Mouse (Mus musculus) small intestine, adult 2 months (tissue): ENCODE measurements around the gene Tomm6. TPM values are rescaled to one million over a fixed set of nuclear protein-coding genes. Genes with fewer than 3 reads are reported as not detected.
"Not testable (repeated sequence)": the region's sequence is repeated elsewhere in the genome, so short reads cannot be mapped to it uniquely, and the experiment has no call there.

Experiments used
- H3K27ac ChIP-seq: fragments of 200-500 bp; 2 replicates; pipeline ENCODE4 v1.5.1; 2012; ENCODE audit warnings: low read depth, low read length, control low read depth, inconsistent platforms; ENCODE audit not compliant: insufficient read depth
- H3K27me3 ChIP-seq: fragments of 200-500 bp; 2 replicates; pipeline ENCODE4 v1.6.1; 2012; ENCODE audit warnings: mild to moderate bottlenecking, moderate library complexity, low read length, inconsistent platforms; ENCODE audit not compliant: control insufficient read depth, insufficient read depth
- H3K36me3 ChIP-seq: fragments of 200-500 bp; 2 replicates; pipeline ENCODE4 v1.6.1; 2012; ENCODE audit warnings: mild to moderate bottlenecking, low read length, control low read depth, inconsistent platforms; ENCODE audit not compliant: control insufficient read depth, insufficient read depth
- H3K4me1 ChIP-seq: fragments of 200-500 bp; 2 replicates; pipeline ENCODE4 v1.6.1; 2012; ENCODE audit warnings: low read length, inconsistent platforms, mixed read lengths; ENCODE audit not compliant: control insufficient read depth, insufficient read depth, insufficient read length
- H3K4me3 ChIP-seq: fragments of 200-500 bp; 2 replicates; pipeline ENCODE4 v1.5.1; 2012; ENCODE audit warnings: low read depth, mild to moderate bottlenecking, control low read depth, inconsistent platforms, low read length, moderate library complexity
- CTCF ChIP-seq: fragments of 200-500 bp; IDR thresholded peaks from 2 replicates; pipeline ENCODE4 v1.5.1; 2012; ENCODE audit warnings: low read depth, mild to moderate bottlenecking, control low read depth, inconsistent platforms, low read length, moderate library complexity, mixed read lengths; ENCODE audit not compliant: insufficient replicate concordance, insufficient read length; ENCODE audit errors: extremely low read depth
- POLR2A ChIP-seq: fragments of 200-500 bp; IDR thresholded peaks from 2 replicates; pipeline ENCODE4 v1.6.1; 2012; ENCODE audit warnings: low read depth, mild to moderate bottlenecking, control low read depth, inconsistent platforms, low read length, moderate library complexity
- WGBS: fragments of 180-500 bp; shearing (Covaris S2); methylation state at CpG from one replicate; pipeline ENCODE4 v1.1.7; 2018; 5-methylcytosine and 5-hydroxymethylcytosine counted together
- polyA plus RNA-seq: library from polyadenylated mRNA; depleted of rRNA; stranded (reverse); fragments of >200 nt; gene quantifications from 2 replicates; pipeline ENCODE4 v1.2.3, GENCODE M21; 2012

Gene Tomm6
- polyA plus RNA-seq, 1 experiment: 59.0 TPM

DNA sequence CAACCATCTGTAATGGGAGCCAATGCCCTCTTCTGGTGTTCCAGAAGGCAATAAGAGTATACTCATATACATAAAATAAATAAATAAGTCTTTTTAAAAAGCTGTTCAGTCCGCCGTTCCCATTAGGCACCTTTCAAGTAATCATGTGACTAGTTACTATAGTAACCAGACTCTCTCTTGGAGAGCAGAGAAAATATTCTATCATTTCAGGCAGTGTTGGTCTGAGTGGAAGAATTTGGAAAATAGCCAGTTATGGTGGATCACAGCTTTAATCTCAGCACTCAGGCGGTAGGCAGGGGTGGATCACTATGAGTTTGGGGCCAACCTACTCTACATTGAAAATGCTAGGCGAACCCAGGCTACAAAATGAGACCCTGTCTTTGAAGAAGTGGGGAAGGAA is 19.0 kb downstream of the Tomm6 start:
- H3K27ac ChIP-seq: no peak overlapping the region
- H3K4me1 ChIP-seq: no peaks in the 10 kb centered on the region
- H3K27me3 ChIP-seq: no peaks in the 10 kb centered on the region
- no peaks in the 10 kb centered on the region for H3K36me3 ChIP-seq
- no peak overlapping the region for H3K4me3 ChIP-seq
- TF ChIP-seq POLR2A (no peak), CTCF (no peak)
- 73% methylated on average over 4 of the region's 4 CpGs for WGBS

DNA sequence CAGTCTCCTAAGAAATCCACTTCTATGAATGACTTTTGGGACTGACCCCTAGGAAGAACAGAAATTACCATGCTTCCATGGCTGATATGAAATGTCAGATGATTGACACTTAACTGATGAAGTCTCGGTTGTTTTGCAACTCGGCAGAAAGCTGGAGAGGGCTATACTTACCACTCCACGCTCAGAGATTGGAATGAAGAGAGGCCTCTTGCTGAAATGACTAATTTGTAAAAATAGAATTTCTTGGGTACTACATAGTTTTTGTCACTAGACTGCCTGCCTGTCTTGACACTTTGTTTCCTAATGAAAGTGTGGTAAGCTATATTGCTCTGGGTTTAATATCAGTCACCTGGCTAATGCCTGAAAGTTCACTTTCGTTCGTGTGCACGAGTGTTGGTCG is 23.7 kb downstream of the Tomm6 start:
- Histone ChIP-seq H3K4me3 (no peak overlapping the region), H3K4me1 (no peaks in the 10 kb centered on the region), H3K27me3 (no peaks in the 10 kb centered on the region), H3K27ac (no peak overlapping the region), H3K36me3 (0 out of 2 replicates have a peak, but pooled peaks cover 1% of the 10 kb centered on the region)
- no peak for TF ChIP-seq CTCF
- TF ChIP-seq POLR2A: no peak
- 60% methylated on average over 7 of the region's 7 CpGs for WGBS

DNA sequence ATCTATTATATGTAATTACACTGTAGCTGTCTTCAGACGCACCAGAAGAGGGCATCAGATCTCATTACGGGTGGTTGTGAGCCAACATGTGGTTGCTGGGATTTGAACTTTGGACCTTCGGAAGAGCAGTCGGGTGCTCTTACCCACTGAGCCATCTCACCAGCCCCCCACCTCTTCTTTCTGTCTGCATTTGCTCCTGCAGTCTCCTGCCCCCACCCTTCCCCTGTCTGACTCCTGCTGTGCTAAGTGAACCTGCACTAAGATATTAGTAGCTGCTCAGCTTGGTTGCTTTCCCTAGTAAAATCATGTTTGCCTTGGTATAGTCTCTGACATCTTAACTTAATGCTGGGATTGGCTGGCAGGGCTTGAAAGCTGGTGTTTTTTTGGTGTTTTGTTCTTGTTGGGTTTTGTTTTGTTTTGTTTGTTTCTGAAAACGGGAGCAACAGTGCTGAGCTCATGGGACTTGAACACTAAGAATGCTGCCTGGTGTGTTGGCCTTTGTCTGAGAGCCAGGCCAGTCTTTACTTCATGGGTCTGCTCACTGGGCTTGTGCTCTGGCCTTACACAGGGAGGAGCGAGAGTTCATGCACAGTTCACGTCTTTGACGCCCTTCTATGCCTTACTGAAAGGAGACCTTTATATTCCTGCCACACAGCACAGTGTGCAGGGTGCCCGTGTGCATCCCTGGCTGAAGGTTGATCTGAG is 25.0 kb downstream of the Tomm6 start:
- Histone ChIP-seq H3K4me1 (no peaks in the 10 kb centered on the region), H3K27me3 (no peaks in the 10 kb centered on the region), H3K4me3 (no peak overlapping the region), H3K27ac (no peak overlapping the region), H3K36me3 (0 out of 2 replicates have a peak, but pooled peaks cover 1% of the 10 kb centered on the region)
- WGBS: 79% methylated on average over 9 of the region's 9 CpGs
- no peak for TF ChIP-seq CTCF
- no peak for TF ChIP-seq POLR2A

DNA sequence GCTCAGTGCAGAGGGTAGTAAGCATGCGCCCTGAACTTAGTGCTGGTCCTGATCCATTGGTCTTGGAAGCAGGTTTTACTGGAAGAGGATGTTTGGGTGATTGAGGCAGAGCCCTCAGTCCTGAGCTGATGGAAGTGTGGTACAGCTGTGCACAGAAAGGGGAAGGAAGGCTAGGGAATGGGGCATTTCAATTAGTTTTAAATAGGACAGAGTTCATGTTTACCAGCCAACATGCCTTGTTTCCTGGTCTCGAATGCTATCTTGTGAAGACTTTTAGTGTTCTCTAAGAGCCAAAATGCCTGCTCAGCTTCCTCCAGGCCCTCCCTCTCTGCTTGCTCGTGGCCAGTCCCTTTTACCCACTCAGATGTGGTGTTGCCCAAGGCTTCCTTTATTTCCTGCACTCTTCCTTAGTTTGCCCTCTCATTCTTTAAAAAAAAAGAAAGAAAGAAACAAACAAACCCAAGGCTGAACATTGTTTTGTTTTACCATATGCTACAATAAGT is 29.4 kb downstream of the Tomm6 start:
- Histone ChIP-seq H3K4me3 (no peak overlapping the region), H3K4me1 (no peaks in the 10 kb centered on the region), H3K27me3 (no peaks in the 10 kb centered on the region), H3K36me3 (0 out of 2 replicates have a peak, but pooled peaks cover 1% of the 10 kb centered on the region), H3K27ac (no peak overlapping the region)
- no peak for TF ChIP-seq CTCF
- WGBS: 39% methylated on average over 3 of the region's 3 CpGs

DNA sequence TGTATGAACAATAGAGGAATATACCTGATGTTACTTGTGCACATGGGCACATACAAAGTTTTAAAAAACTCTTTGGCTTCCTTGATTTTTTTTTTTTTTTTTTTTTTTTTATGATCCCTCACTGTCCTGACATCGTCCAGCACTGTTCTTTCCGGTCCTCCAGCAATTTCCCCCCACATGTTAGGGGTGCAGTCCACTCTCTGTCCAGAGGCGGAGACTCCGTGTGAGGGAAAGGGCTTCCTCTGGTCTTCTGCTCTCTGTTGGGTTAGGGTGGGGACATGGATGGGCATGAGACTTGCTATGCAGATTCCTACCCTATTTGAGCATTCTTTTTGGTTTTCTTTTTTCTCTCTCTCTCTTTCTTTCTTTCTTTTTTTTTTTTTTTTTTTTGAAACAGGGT is 30.3 kb downstream of the Tomm6 start:
- TF ChIP-seq POLR2A (no peak), CTCF (no peak)

DNA sequence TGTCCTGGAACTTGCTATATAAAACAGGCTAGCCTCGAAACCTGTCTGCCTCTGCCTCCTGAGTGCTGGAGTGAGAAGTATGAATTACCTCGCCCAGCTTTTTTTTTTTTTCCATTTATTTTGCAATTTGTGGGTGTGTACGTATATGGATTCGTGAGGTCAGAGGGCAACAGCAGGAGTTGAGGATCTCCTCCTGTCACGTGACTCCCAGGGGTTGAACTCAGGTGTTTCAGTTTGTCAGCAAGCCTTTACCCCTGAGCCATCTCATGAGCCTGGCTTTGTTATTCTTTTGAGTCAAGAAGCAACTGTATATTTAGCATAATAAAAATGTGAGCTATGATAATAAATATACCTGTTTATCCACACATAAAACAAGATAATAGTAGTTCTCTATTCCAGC is 32.5 kb downstream of the Tomm6 start:
- WGBS: 47% methylated on average over 5 of the region's 5 CpGs
- Histone ChIP-seq H3K27me3 (no peaks in the 10 kb centered on the region), H3K36me3 (0 out of 2 replicates have a peak, but pooled peaks cover 1% of the 10 kb centered on the region), H3K4me1 (no peaks in the 10 kb centered on the region), H3K4me3 (no peak overlapping the region), H3K27ac (no peak overlapping the region)
- TF ChIP-seq POLR2A: no peak
- TF ChIP-seq CTCF: no peak

More for the DNA sequence above, 30.3 kb downstream of the Tomm6 start:
- no peaks in the 10 kb centered on the region for H3K4me1 ChIP-seq
- no peaks in the 10 kb centered on the region for H3K27me3 ChIP-seq
- no peak overlapping the region for H3K4me3 ChIP-seq
- WGBS: 78% methylated on average over 4 of the region's 4 CpGs
- no peak overlapping the region for H3K27ac ChIP-seq
- H3K36me3 ChIP-seq: 0 out of 2 replicates have a peak, but pooled peaks cover 1% of the 10 kb centered on the region

DNA sequence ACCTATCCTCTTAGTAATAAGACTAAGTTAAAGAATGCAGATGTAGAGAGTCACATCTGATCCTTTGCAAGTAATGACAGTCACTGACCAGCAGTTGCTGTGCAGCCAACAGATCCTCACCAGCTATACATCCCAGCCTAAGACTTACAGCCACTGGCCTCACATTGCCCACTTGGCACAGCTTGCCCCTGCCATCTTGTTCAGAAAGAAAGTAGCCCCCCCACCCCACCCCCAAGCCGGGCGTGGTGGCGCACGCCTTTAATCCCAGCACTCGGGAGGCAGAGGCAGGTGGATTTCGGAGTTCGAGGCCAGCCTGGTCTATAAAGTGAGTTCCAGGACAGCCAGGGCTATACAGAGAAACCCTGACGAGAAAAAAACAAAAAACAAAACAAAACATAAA is 33.8 kb downstream of the Tomm6 start:
- H3K36me3 ChIP-seq, H3K4me3 ChIP-seq, H3K4me1 ChIP-seq, H3K27me3 ChIP-seq, H3K27ac ChIP-seq: not testable (repeated sequence)
- 92% methylated on average over 8 of the region's 8 CpGs for WGBS

DNA sequence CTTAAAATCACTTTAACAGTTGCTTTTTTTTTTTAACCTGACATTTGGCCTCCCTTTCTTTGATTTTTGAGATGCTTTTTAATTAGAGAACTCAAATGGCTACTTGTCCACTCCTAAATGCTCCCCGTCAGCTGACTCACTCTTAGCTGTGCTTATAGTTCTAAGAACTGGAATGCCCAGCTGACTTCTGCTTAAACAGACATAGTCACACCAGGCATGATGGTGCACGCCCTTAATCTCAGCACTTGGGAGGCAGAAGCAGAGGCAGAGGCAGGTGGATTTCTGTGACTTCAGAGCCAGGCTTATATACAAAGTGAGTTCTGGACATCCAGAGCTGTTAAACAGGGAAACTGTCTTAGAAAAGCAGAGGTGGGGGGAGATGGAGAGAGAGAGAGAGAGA is 36.2 kb downstream of the Tomm6 start:
- no peak overlapping the region for H3K4me3 ChIP-seq
- WGBS: 89% methylated on average over 2 of the region's 2 CpGs
- peaks cover 1% of the 10 kb centered on the region; the same call in 1 of the 2 replicates for H3K36me3 ChIP-seq
- H3K27ac ChIP-seq: no peak overlapping the region
- H3K4me1 ChIP-seq: no peaks in the 10 kb centered on the region
- H3K27me3 ChIP-seq: no peaks in the 10 kb centered on the region
- TF ChIP-seq POLR2A: no peak
- no peak for TF ChIP-seq CTCF
